Mouse (Mus musculus): ENCODE data around the gene Tmem204. TPM values are rescaled to one million over a fixed set of nuclear protein-coding genes. Genes with fewer than 3 reads are reported as not detected.

Tmem204 gene
- total RNA-seq, 2 experiments from 2014 or later, result 35.5 to 39.1 TPM

GRCm38 (mm10) chr17:25090450-25090849, 7.1 kb upstream of the Tmem204 start:
- intact Hi-C loops (cut with DNase I), result no loop called here
- DNase-seq, result no peak

GRCm38 (mm10) chr17:25089158-25089557, 5.8 kb upstream of the Tmem204 start:
- intact Hi-C loops (cut with DNase I), result no loop called here
- no peak for DNase-seq

- intact Hi-C loops (cut with DNase I), result no loop called here
- DNase-seq, result no peak
Measured at GRCm38 (mm10) chr17:25086724-25087123, 3.3 kb upstream of the Tmem204 start.

GRCm38 (mm10) chr17:25084835-25085385, 1.5 kb upstream of the Tmem204 start:
- no peak for DNase-seq
- intact Hi-C loops (cut with DNase I), result no loop called here

GRCm38 (mm10) chr17:25082887-25083286, 504 bp downstream of the Tmem204 start:
- intact Hi-C loops (cut with DNase I), result no loop called here
- no peak for DNase-seq

- intact Hi-C loops (cut with DNase I), result no loop called here
- DNase-seq, result peak in 1 of 2 experiments; percentile 32
Measured at GRCm38 (mm10) chr17:25082081-25082847, 1.1 kb downstream of the Tmem204 start.

GRCm38 (mm10) chr17:25080960-25081381, 2.4 kb downstream of the Tmem204 start:
- intact Hi-C loops (cut with DNase I), result no loop called here
- DNase-seq, result peak; percentile 71 to 72

GRCm38 (mm10) chr17:25080210-25080609, 3.2 kb downstream of the Tmem204 start:
- intact Hi-C loops (cut with DNase I), result no loop called here
- DNase-seq, result peak in 1 of 2 experiments; percentile 15

- intact Hi-C loops (cut with DNase I), result no loop called here
- DNase-seq, result peak; percentile 82 to 87
Measured at GRCm38 (mm10) chr17:25077771-25078372, 5.5 kb downstream of the Tmem204 start.

GRCm38 (mm10) chr17:25076906-25077305, 6.5 kb downstream of the Tmem204 start:
- DNase-seq, result no peak
- intact Hi-C loops (cut with DNase I), result no loop called here

GRCm38 (mm10) chr17:25068690-25069089, 14.7 kb downstream of the Tmem204 start:
- no peak for DNase-seq
- intact Hi-C loops (cut with DNase I), result no loop called here

- intact Hi-C loops (cut with DNase I), result no loop called here
- peak; percentile 46 to 56 for DNase-seq
Measured at GRCm38 (mm10) chr17:25067442-25067851, 15.9 kb downstream of the Tmem204 start.

GRCm38 (mm10) chr17:25066595-25066994, 16.8 kb downstream of the Tmem204 start:
- intact Hi-C loops (cut with DNase I), result no loop called here
- peak in 1 of 2 experiments; percentile 33 for DNase-seq

GRCm38 (mm10) chr17:25065189-25065588, 18.2 kb downstream of the Tmem204 start:
- no peak for DNase-seq
- intact Hi-C loops (cut with DNase I), result loop anchor here (1.0 kb wide), 1 partner anchor 14 kb away; no protein-coding TSS in a partner anchor

GRCm38 (mm10) chr17:25064351-25064750, 19.0 kb downstream of the Tmem204 start:
- peak; percentile 75 to 77 for DNase-seq
- intact Hi-C loops (cut with DNase I), result loop anchor here (1.0 kb wide), 1 partner anchor 49 kb away; the partner anchor contains the start of gene Cramp1l

GRCm38 (mm10) chr17:25063872-25064271, 19.5 kb downstream of the Tmem204 start:
- intact Hi-C loops (cut with DNase I), result loop anchor here (1.0 kb wide), 1 partner anchor 49 kb away; the partner anchor contains the start of gene Cramp1l

GRCm38 (mm10) chr17:25063261-25063660, 20.1 kb downstream of the Tmem204 start:
- DNase-seq, result no peak
- intact Hi-C loops (cut with DNase I), result no loop called here

More at GRCm38 (mm10) chr17:25063872-25064271, 19.5 kb downstream of the Tmem204 start:
- DNase-seq, result peak in 1 of 2 experiments; percentile 27

GRCm38 (mm10) chr17:25057041-25057440, 26.4 kb downstream of the Tmem204 start:
- DNase-seq, result no peak
- intact Hi-C loops (cut with DNase I), result no loop called here

- intact Hi-C loops (cut with DNase I), result no loop called here
- DNase-seq, result no peak
Measured at GRCm38 (mm10) chr17:25053274-25053673, 30.1 kb downstream of the Tmem204 start.

GRCm38 (mm10) chr17:25047143-25047542, 36.2 kb downstream of the Tmem204 start:
- no peak for DNase-seq
- intact Hi-C loops (cut with DNase I), result no loop called here

GRCm38 (mm10) chr17:25045281-25045680, 38.1 kb downstream of the Tmem204 start:
- no peak for DNase-seq
- intact Hi-C loops (cut with DNase I), result no loop called here

Measured in heart, postnatal 14 days (tissue).